Mouse (Mus musculus) left cerebral cortex, postnatal 36 days (tissue): ENCODE measurements at regions not wholly inside any gene's neighbourhood (a gene's known extent, or its start where the extent isn't known, plus 50 kb on each side); places are given as distances from the start of the nearest gene placed in this dataset.

Experiments
- DNase-seq, 2 experiments: peaks; one replicate each; pipeline ENCODE4 v3.0.0; 2021 to 2022; ENCODE audit warnings: low spot score in 2 of 2, mixed read lengths in 1 of 2
- intact Hi-C: fragments of 180-260 bp; cut with DNase I; formaldehyde crosslinking; loops from one replicate; pipeline ENCODE4 v1.15.1; 2025

DNA sequence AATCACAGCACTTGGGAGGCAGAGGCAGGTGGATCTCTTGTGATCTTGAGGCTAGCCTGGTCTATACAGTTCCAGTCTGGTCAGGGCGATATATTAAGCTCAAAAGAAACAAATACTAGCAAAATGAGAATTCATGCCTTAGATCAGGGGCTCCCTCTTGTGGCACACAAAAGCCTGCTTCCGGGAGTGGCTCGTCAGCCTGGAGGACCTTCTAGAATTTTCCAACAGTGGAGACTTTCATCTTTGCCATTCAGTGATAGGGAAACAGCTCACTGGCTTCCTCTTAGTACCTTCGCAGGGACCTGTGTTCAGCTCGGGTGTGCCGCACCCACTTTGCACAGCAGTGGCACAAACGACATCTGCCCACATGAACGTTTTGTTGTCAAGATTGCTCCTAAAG is 217.5 kb upstream of the Klf14 start:
- DNase-seq: no peak

GRCm38 (mm10) chr6:31176831-31177230 is 218.0 kb upstream of the Klf14 start:
- intact Hi-C loops: no loop called here
- no peak for DNase-seq

More for the DNA sequence above, 217.5 kb upstream of the Klf14 start:
- intact Hi-C loops: no loop called here

- DNase-seq: no peak
- intact Hi-C loops: no loop called here
Measured at GRCm38 (mm10) chr6:31178201-31178880, 219.5 kb upstream of the Klf14 start.

GRCm38 (mm10) chr6:31182284-31182683 is 216.3 kb upstream of the Mkln1 start:
- intact Hi-C loops: no loop called here
- no peak for DNase-seq

DNA sequence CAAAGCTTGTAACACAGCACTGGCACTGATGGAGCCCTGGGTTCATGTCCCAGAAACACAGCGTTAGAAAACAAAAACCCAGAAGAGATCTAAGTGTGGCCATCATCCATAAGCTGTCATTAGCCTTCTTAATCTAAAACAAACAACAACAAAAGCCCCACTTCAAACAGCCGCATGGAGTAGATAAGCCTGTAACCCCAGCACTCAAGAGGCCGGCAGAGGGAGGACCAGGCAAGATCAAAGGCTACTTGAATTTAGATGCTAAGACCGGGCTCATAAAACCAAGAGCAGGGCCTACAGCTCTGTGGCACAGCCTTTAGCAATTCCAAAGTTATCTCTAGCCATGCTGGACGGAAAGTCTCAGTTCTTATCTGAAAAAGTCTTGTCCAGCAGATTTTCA is 215.4 kb upstream of the Mkln1 start:
- DNase-seq: no peak
- intact Hi-C loops: no loop called here

GRCm38 (mm10) chr6:31184554-31184953 is 214.0 kb upstream of the Mkln1 start:
- DNase-seq: no peak
- intact Hi-C loops: no loop called here

DNA sequence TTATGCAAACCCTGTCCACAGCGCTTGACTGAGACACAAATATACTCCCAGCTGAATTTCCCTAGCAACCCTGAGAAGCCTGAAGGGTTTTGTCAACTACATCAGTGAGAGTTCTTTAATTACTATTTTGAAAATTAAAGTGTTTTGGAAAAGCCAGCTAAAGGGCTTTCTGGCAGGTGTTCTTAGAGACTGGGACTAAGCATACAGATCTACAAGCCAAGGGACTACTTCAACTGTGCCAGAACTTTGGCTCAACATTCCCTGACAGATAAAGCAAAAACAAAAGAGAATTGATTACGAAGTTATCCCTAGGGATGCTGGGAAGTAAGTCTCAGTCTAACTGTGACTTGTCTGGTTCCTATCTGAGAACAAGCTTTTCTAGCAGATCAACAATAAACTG is 213.4 kb upstream of the Mkln1 start:
- intact Hi-C loops: no loop called here
- DNase-seq: no peak

- DNase-seq: no peak
- intact Hi-C loops: no loop called here
Measured at GRCm38 (mm10) chr6:31188066-31188465, 210.5 kb upstream of the Mkln1 start.

GRCm38 (mm10) chr6:31189060-31189459 is 209.5 kb upstream of the Mkln1 start:
- DNase-seq: no peak
- intact Hi-C loops: no loop called here

DNA sequence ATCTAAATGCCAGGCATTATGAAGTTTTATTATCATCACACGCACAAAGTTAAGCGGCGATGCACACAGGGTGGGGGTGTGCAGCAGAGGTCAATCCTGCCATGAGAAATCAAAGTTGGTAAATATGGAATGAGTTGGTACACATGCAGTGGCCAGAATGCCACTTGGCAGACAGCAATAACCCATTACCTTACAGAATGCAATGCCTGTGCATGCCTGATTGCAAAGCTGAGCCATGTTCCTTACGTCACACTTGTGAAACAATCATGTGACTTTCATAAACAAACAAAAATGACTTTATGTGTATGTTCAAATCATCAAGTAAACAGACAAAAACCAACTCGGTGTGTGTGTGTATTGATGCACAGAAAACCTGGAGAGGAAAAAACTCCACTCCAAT is 208.5 kb upstream of the Mkln1 start:
- no peak for DNase-seq
- intact Hi-C loops: no loop called here

- intact Hi-C loops: no loop called here
- DNase-seq: no peak
Measured at GRCm38 (mm10) chr6:31190628-31191373, 207.7 kb upstream of the Mkln1 start.

- no peak for DNase-seq
- intact Hi-C loops: no loop called here
Measured at GRCm38 (mm10) chr6:31191577-31191976, 207.0 kb upstream of the Mkln1 start.

DNA sequence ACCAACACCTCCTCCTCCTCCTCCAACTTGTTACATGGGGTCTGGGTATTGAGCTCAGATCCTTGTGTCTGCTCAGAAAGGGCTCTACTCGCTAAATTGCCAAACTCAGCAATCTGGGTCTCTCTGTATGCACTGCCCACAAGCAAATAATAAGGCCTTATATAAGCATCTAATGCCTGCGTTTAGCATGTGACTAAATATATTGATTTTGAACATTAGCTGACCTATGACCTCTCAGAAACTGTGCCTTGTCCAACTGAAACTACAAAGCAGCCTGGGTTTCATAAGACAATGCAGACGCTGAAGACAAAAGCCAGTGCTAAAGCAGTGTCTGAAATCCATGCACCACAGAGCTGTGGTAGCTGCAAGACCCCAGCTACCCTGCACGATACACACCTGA is 206.3 kb upstream of the Mkln1 start:
- intact Hi-C loops: no loop called here
- no peak for DNase-seq

GRCm38 (mm10) chr6:31193202-31193601 is 205.3 kb upstream of the Mkln1 start:
- DNase-seq: peak in 1 of 2 experiments; percentile 48

DNA sequence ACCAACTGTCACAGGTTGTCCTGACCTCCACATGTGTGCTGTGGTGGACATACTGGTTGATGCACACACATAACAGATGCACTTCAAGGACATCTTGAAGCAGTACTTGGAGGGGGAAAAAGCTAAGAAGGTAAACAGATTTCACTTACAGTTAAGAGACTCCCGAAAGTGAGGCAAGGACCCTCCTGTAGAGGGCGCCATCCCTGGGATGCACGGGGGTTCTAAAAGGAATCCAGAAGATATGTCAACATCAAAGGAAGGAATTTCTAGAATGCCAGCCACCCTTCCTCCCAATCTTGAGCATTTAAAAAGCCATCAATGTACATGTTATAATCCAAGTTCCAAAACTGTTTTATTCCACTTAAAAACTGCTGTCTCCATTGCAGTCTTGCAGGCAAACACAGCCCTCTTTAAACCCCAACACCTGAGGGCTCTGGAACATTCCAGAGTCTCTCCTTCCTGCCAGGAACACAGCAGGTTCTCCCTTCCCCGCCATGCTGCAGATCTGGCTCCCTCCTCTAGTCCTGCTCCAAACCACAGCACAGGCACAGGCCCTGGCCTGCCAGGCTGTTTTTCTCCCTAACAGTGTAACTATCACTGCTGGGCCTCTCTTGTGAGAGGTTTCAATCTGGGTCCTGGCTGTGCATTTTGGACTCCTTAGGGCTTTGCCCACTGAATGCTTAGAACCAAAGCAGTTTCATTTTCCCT is 200.8 kb upstream of the Mkln1 start:
- intact Hi-C loops: no loop called here
- DNase-seq: no peak

More at GRCm38 (mm10) chr6:31193202-31193601, 205.3 kb upstream of the Mkln1 start:
- intact Hi-C loops: no loop called here

- intact Hi-C loops: no loop called here
- DNase-seq: peak in 1 of 2 experiments; percentile 55
Measured at GRCm38 (mm10) chr6:31198340-31198739, 200.2 kb upstream of the Mkln1 start.

DNA sequence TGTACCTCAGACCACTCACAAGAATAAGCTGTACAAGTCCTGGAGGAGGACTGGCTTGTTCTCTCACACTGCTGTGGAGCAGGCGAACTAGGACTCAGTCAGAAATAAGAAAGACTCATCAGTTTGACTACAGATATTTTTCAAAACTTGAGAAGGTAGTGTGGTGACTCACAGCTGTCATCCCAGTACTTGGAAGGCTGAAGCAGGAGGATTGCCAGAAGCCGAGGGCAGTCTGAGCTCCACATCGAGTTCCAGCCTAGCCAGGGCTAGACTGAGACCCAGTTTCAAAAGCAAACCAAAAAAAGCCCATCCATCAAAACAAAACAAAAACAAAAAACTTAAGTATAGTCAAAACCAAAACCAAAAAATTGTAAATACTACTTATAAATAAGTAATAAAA is 197.8 kb upstream of the Mkln1 start:
- intact Hi-C loops: no loop called here
- no peak for DNase-seq

DNA sequence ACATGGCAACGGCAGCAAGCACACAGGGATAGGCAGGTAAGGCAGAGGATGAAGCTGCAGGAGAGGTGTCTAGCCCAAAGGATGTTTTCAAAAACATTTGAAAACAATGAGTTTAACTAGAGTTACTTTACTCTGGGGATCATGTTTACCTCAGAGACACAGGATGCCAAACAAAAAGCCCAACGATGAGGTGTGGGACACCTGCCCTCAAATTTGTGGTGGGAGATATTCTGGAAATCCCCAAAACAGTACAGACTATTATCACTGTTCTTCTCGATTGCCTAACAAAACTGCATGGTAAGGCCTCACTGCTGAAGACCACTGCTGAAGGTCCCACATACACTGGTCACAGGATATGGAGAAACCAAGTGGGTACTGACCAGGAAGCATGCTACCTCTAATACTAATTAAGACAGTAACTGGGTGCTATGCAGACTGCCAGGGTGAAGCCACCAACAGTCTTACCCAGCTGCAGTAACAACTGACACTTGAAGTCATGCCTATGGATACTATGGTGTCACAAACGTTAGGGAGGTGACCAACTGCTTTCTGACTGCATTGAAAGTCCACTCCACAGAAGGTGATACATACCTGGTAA is 197.1 kb upstream of the Mkln1 start:
- no peak for DNase-seq
- intact Hi-C loops: no loop called here

DNA sequence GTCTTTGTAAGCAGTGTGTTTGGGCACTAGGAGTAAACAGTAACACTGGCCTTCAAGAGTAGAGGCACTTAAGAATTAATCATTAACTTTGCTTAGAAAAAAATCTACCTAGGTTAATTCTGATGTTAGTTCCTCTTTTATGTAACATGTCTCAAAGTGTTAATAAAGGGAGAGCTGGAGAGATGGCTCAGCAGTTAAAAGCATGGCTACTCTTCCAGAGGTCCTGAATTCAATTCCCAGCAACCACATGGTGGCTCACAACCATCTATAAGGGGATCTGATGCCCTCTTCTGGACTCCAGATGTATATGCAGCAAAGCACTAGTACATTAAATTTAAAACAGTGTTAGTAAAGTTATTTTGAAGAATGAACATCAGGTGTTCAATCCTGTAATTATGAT is 195.9 kb upstream of the Mkln1 start:
- intact Hi-C loops: no loop called here

GRCm38 (mm10) chr6:31204434-31204833 is 194.1 kb upstream of the Mkln1 start:
- DNase-seq: no peak
- intact Hi-C loops: no loop called here

More for the DNA sequence above, 195.9 kb upstream of the Mkln1 start:
- no peak for DNase-seq
